Mouse (Mus musculus) liver, postnatal 0 days (tissue): ENCODE data around the gene Bcl2l1.

Experiments
- CTCF ChIP-seq: sonication (generic); IDR thresholded peaks from 2 replicates; pipeline ENCODE4 v1.5.1; 2016; ENCODE audit warnings: antibody characterized with exemption, low read depth
- EP300 ChIP-seq: IDR thresholded peaks from 2 replicates; pipeline ENCODE4 v1.6.1; 2016; ENCODE audit warnings: antibody characterized with exemption, low read depth, mild to moderate bottlenecking

DNA sequence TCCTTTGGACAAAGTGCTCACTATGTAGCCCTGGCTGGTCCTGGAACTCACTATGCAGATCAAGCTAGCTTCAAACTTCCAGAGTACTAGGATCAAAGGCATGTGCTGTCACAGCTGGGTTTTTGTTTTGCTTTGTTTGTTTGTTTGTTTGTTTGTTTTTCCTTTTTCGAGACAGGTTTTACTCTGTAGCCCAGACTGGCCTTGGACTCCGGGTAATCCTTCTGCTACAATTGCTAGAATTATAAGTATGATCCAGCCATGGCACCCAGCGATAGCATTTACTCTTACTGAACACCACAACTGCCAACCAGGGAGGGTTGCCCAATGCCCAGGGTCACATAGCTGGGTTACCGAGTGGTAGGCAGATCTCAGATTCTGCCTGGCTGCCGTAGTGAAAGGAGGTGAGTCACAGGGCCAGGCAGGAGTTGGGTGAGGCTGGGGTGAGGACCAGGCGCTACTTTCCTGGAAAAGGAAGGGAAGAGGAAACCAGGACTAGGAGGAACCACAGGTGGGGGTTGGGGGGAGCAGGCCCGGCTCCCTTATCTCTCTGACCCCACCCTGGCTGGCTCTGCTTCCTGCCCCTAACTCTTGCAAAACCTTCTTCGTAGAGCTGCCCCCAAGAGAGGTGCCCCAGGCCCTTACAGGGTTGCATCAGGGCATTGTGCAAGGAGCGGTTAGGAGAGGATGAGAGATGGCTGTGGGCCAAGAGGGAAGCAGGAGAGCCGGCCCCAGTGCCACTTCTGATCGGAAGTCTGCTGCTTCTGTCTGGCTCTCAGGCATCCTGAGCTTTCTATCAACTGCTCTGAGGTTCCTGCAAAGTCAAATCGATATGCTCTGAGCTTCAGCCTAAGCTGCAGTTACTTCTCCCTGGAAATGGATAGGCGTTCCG is 90.1 kb downstream of the Bcl2l1 start:
- no peak for TF ChIP-seq CTCF
- peak; percentile 80 for TF ChIP-seq EP300
